Mouse (Mus musculus): ENCODE results near the gene Olah. TPM values are rescaled to one million over a fixed set of nuclear protein-coding genes. Genes with fewer than 3 reads are reported as not detected.

The Olah gene
- total RNA-seq, 1 experiment: not detected

DNA sequence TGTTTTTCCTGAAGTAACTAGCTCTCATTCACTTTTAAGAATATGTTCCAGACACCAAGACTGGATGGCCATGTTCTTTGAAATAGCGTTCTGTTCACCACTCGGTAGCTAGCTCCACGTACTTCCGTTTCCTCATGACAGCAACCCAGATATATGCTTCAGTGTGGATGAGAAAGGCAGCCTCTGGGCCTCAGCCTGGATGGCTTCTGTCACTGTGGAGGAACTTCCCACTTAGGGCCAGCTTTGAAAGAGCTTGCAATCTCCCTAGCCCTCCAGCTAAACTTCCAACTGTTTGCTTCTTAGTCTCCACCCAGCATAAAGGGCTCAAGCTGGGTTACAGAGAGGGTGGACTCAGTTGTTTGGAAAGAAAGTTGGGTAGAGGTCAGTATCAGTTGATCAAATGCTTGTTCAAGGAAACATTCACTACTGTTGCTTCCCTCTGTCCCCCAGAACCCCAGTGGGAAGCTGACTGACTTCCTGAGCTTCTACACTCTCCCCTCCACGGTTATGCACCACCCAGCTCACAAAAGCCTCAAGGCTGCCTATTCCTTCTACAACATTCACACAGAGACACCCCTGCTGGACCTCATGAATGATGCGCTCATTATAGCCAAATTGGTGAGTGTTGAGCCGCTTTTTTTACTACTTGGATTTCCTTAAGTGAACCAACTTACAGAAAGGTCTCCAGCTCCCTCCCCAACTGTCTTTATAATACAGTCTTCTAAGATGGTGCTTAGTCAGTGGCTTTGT lies 72.5 kb downstream of the Olah start:
- DNase-seq (ENCODE audit: low read depth, low spot score): no peak

DNA sequence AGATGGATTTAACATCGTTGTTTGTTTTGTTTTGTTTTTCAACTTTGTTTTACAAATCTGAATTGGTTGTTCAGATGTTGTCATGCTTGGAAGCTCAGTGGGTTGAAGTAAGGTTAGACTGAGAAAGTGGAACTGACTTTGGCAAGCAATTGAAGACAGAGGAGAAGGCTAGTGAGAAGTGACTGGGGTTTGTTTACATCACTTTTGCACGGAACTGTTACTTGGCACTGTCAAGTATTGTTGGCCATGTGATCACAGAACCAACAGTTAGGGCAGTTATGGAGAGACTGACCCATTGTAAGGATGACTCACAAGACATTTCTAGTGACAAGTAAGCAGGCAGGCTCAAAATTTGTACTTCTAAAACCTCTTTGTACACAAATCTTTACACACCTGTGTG lies 73.9 kb downstream of the Olah start:
- in situ Hi-C loops (cut with MboI; ENCODE audit: low sequenced_read_pairs in 2 of 2, unreplicated experiment in 2 of 2): no loop called here
- no peak for DNase-seq (ENCODE audit: low read depth, low spot score)
- H3K9ac ChIP-seq (ENCODE audit: insufficient read depth, low read depth, low read length, poor library complexity, severe bottlenecking): no peak overlapping the region
- TF ChIP-seq ZC3H11A (IDR thresholded peaks at IDR 0.05; ENCODE audit: borderline replicate concordance, low read depth, low read length): no peak
- TF ChIP-seq HCFC1 (IDR thresholded peaks at IDR 0.05; ENCODE audit: borderline replicate concordance, insufficient read depth, low read length): no peak
- no peak for TF ChIP-seq CHD2 (IDR thresholded peaks at IDR 0.05; ENCODE audit: low read depth, low read length)
- no peak for TF ChIP-seq MAFK (IDR thresholded peaks at IDR 0.05; ENCODE audit: insufficient read depth, low read depth, low read length)
- TF ChIP-seq ZNF384 (IDR thresholded peaks at IDR 0.05; ENCODE audit: low read depth, low read length): no peak
- no peaks in the 10 kb centered on the region for H3K9me3 ChIP-seq (ENCODE audit: control insufficient read depth, insufficient read depth, low read depth, low read length)
- no peak overlapping the region for H3K4me3 ChIP-seq (ENCODE audit: insufficient read depth in 1 of 2, low read depth in 1 of 2, low read length in 2 of 2, poor library complexity in 1 of 2, severe bottlenecking in 1 of 2)
- peaks cover 21% of the 10 kb centered on the region for H3K36me3 ChIP-seq (ENCODE audit: control insufficient read depth, insufficient read depth, low read length, poor library complexity, severe bottlenecking)
- no peak overlapping the region for H3K27ac ChIP-seq (ENCODE audit: insufficient read depth, low read depth, low read length, poor library complexity, severe bottlenecking)
- H3K4me1 ChIP-seq (ENCODE audit: control insufficient read depth in 2 of 2, insufficient read depth in 2 of 2, low read length in 2 of 2, poor library complexity in 1 of 2): no peaks in the 10 kb centered on the region

More for the DNA sequence above, 72.5 kb downstream of the Olah start:
- TF ChIP-seq HCFC1 (IDR thresholded peaks at IDR 0.05; ENCODE audit: borderline replicate concordance, insufficient read depth, low read length) (no peak), CHD2 (IDR thresholded peaks at IDR 0.05; ENCODE audit: low read depth, low read length) (no peak), ZC3H11A (IDR thresholded peaks at IDR 0.05; ENCODE audit: borderline replicate concordance, low read depth, low read length) (no peak), MAFK (IDR thresholded peaks at IDR 0.05; ENCODE audit: insufficient read depth, low read depth, low read length) (no peak), ZNF384 (IDR thresholded peaks at IDR 0.05; ENCODE audit: low read depth, low read length) (no peak)
- Histone ChIP-seq H3K9me3 (ENCODE audit: control insufficient read depth, insufficient read depth, low read depth, low read length) (no peaks in the 10 kb centered on the region), H3K4me3 (ENCODE audit: insufficient read depth in 1 of 2, low read depth in 1 of 2, low read length in 2 of 2, poor library complexity in 1 of 2, severe bottlenecking in 1 of 2) (no peak overlapping the region), H3K27ac (ENCODE audit: insufficient read depth, low read depth, low read length, poor library complexity, severe bottlenecking) (no peak overlapping the region), H3K9ac (ENCODE audit: insufficient read depth, low read depth, low read length, poor library complexity, severe bottlenecking) (no peak overlapping the region), H3K36me3 (ENCODE audit: control insufficient read depth, insufficient read depth, low read length, poor library complexity, severe bottlenecking) (peaks cover 22% of the 10 kb centered on the region), H3K4me1 (ENCODE audit: control insufficient read depth in 2 of 2, insufficient read depth in 2 of 2, low read length in 2 of 2, poor library complexity in 1 of 2) (no peaks in the 10 kb centered on the region)
- in situ Hi-C loops (cut with MboI; ENCODE audit: low sequenced_read_pairs in 2 of 2, unreplicated experiment in 2 of 2): no loop called here

- in situ Hi-C loops (cut with MboI; ENCODE audit: low sequenced_read_pairs in 2 of 2, unreplicated experiment in 2 of 2): no loop called here
- no peak overlapping the region for H3K9ac ChIP-seq (ENCODE audit: insufficient read depth, low read depth, low read length, poor library complexity, severe bottlenecking)
Measured at GRCm38 (mm10) chr2:3305426-3306025, 91.5 kb downstream of the Olah start.

GRCm38 (mm10) chr2:3295826-3296225 lies 101.2 kb downstream of the Olah start:
- Histone ChIP-seq H3K36me3 (ENCODE audit: control insufficient read depth, insufficient read depth, low read length, poor library complexity, severe bottlenecking) (no peaks in the 10 kb centered on the region; the same call in 1 of the 2 replicates), H3K27ac (ENCODE audit: insufficient read depth, low read depth, low read length, poor library complexity, severe bottlenecking) (no peak overlapping the region), H3K9me3 (ENCODE audit: control insufficient read depth, insufficient read depth, low read depth, low read length) (no peaks in the 10 kb centered on the region), H3K4me1 (ENCODE audit: control insufficient read depth in 2 of 2, insufficient read depth in 2 of 2, low read length in 2 of 2, poor library complexity in 1 of 2) (no peaks in the 10 kb centered on the region), H3K9ac (ENCODE audit: insufficient read depth, low read depth, low read length, poor library complexity, severe bottlenecking) (no peak overlapping the region), H3K4me3 (ENCODE audit: insufficient read depth in 1 of 2, low read depth in 1 of 2, low read length in 2 of 2, poor library complexity in 1 of 2, severe bottlenecking in 1 of 2) (no peak overlapping the region)
- TF ChIP-seq HCFC1 (IDR thresholded peaks at IDR 0.05; ENCODE audit: borderline replicate concordance, insufficient read depth, low read length) (no peak), ZNF384 (IDR thresholded peaks at IDR 0.05; ENCODE audit: low read depth, low read length) (no peak), ZC3H11A (IDR thresholded peaks at IDR 0.05; ENCODE audit: borderline replicate concordance, low read depth, low read length) (no peak), MAFK (IDR thresholded peaks at IDR 0.05; ENCODE audit: insufficient read depth, low read depth, low read length) (no peak), CHD2 (IDR thresholded peaks at IDR 0.05; ENCODE audit: low read depth, low read length) (no peak)
- in situ Hi-C loops (cut with MboI; ENCODE audit: low sequenced_read_pairs in 2 of 2, unreplicated experiment in 2 of 2): no loop called here
- DNase-seq (ENCODE audit: low read depth, low spot score): no peak

More at GRCm38 (mm10) chr2:3305426-3306025, 91.5 kb downstream of the Olah start:
- H3K36me3 ChIP-seq (ENCODE audit: control insufficient read depth, insufficient read depth, low read length, poor library complexity, severe bottlenecking): peaks cover 8% of the 10 kb centered on the region
- H3K27ac ChIP-seq (ENCODE audit: insufficient read depth, low read depth, low read length, poor library complexity, severe bottlenecking): no peak overlapping the region
- TF ChIP-seq HCFC1 (IDR thresholded peaks at IDR 0.05; ENCODE audit: borderline replicate concordance, insufficient read depth, low read length): no peak
- TF ChIP-seq MAFK (IDR thresholded peaks at IDR 0.05; ENCODE audit: insufficient read depth, low read depth, low read length): no peak
- TF ChIP-seq ZNF384 (IDR thresholded peaks at IDR 0.05; ENCODE audit: low read depth, low read length): no peak
- TF ChIP-seq ZC3H11A (IDR thresholded peaks at IDR 0.05; ENCODE audit: borderline replicate concordance, low read depth, low read length): no peak
- no peak for TF ChIP-seq CHD2 (IDR thresholded peaks at IDR 0.05; ENCODE audit: low read depth, low read length)
- no peaks in the 10 kb centered on the region for H3K4me1 ChIP-seq (ENCODE audit: control insufficient read depth in 2 of 2, insufficient read depth in 2 of 2, low read length in 2 of 2, poor library complexity in 1 of 2)
- no peaks in the 10 kb centered on the region for H3K9me3 ChIP-seq (ENCODE audit: control insufficient read depth, insufficient read depth, low read depth, low read length)
- DNase-seq (ENCODE audit: low read depth, low spot score): no peak
- no peak overlapping the region for H3K4me3 ChIP-seq (ENCODE audit: insufficient read depth in 1 of 2, low read depth in 1 of 2, low read length in 2 of 2, poor library complexity in 1 of 2, severe bottlenecking in 1 of 2)

All from ES-E14 (cell line).